Mouse (Mus musculus): ENCODE data around the gene Cog2. TPM values are rescaled to one million over a fixed set of nuclear protein-coding genes. Genes with fewer than 3 reads are reported as not detected.

Cog2 gene
- polyA plus RNA-seq, 1 experiment, result 14.3 TPM

GRCm38 (mm10) chr8:124540906-124541305 is 20.3 kb downstream of the Cog2 start:
- peaks cover 95% of the 10 kb centered on the region for H3K36me3 ChIP-seq (replicated peaks; ENCODE audit: low read length)
- H3K4me3 ChIP-seq (replicated peaks), result no peak overlapping the region
- TF ChIP-seq GATA1 (IDR thresholded peaks at IDR 0.05; ENCODE audit: borderline replicate concordance, low read length), result no peak
- TF ChIP-seq FLI1 (IDR thresholded peaks at IDR 0.05; ENCODE audit: low read length), result no peak
- no peaks in the 10 kb centered on the region for H3K9me3 ChIP-seq
- no peaks in the 10 kb centered on the region for H3K27me3 ChIP-seq (replicated peaks)
- no peaks in the 10 kb centered on the region for H3K4me1 ChIP-seq

DNA sequence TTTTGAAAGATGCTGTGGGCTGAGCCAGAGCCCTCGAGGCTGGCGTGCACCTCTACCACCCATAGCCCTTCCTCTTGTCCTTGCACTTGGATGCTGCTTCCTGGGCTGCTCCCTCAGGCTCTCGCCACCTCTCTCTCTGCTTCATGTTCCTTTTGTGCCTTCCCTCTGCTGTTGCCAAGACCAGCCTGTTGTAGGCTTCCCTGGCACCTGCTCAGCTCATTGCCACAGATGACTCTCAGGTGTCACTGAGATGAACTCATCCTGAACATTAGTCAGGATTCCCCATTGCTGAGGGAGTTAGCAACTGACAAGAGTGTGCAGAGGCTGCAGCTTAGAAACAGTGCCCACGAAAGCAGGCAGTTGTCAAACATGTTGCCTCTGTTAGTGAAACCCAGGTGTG is 21.4 kb downstream of the Cog2 start:
- Histone ChIP-seq H3K36me3 (replicated peaks; ENCODE audit: low read length) (peaks cover 97% of the 10 kb centered on the region), H3K27me3 (replicated peaks) (no peaks in the 10 kb centered on the region), H3K4me3 (replicated peaks) (no peak overlapping the region), H3K9me3 (no peaks in the 10 kb centered on the region), H3K4me1 (no peaks in the 10 kb centered on the region)
- TF ChIP-seq GATA1 (IDR thresholded peaks at IDR 0.05; ENCODE audit: borderline replicate concordance, low read length), result no peak
- TF ChIP-seq FLI1 (IDR thresholded peaks at IDR 0.05; ENCODE audit: low read length), result no peak

- Histone ChIP-seq H3K4me3 (replicated peaks) (no peak overlapping the region), H3K9me3 (no peaks in the 10 kb centered on the region), H3K27me3 (replicated peaks) (no peaks in the 10 kb centered on the region), H3K4me1 (no peaks in the 10 kb centered on the region), H3K36me3 (replicated peaks; ENCODE audit: low read length) (peaks cover 99% of the 10 kb centered on the region)
- TF ChIP-seq GATA1 (IDR thresholded peaks at IDR 0.05; ENCODE audit: borderline replicate concordance, low read length) (no peak), FLI1 (IDR thresholded peaks at IDR 0.05; ENCODE audit: low read length) (no peak)
These were observed 22.7 kb downstream of the Cog2 start for GRCm38 (mm10) chr8:124543272-124543671.

DNA sequence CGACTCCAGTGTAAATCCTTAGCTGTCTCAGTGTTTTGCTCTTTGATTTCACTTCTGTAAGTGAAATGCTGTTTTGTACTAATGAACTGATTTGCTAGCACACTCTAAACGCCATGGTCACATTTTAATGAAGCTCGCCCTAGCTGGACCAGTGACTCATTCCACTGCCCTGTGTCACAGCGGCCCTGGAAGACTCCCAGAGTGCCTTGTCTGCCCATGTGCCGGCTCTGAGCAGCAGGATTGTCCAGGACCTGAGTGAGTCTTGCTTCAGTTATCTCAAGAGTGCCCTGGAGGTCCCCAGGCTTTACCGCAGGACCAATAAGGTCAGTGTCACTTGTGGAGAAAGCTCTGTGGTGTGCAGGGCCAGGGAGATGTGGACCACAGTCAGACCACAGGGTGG is 25.8 kb downstream of the Cog2 start:
- peaks cover 98% of the 10 kb centered on the region for H3K36me3 ChIP-seq (replicated peaks; ENCODE audit: low read length)

DNA sequence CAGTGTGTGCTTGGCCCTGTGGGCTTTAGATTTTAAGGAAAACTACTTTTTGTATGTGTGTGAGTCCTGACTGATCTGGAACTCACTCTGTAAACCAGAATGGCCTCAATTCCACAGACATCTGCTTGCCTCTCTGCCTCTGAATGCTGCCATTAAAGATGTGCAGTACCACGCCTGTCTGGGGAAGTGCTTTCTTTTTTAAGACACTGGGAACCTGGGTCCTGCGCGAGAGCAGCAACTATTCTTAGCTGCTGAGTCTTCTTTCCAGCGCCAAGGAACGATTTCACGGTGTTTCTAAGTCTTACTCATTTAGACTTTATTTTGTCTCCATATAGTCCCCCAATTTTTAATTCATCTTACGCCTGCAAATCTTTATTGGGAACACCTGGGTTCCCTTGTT is 26.2 kb downstream of the Cog2 start:
- Histone ChIP-seq H3K36me3 (replicated peaks; ENCODE audit: low read length) (peaks cover 98% of the 10 kb centered on the region), H3K4me1 (no peaks in the 10 kb centered on the region), H3K27me3 (replicated peaks) (no peaks in the 10 kb centered on the region), H3K9me3 (no peaks in the 10 kb centered on the region), H3K4me3 (replicated peaks) (no peak overlapping the region)
- TF ChIP-seq FLI1 (IDR thresholded peaks at IDR 0.05; ENCODE audit: low read length) (no peak), GATA1 (IDR thresholded peaks at IDR 0.05; ENCODE audit: borderline replicate concordance, low read length) (no peak)

More for the DNA sequence above, 25.8 kb downstream of the Cog2 start:
- no peaks in the 10 kb centered on the region for H3K4me1 ChIP-seq
- H3K4me3 ChIP-seq (replicated peaks), result no peak overlapping the region
- no peaks in the 10 kb centered on the region for H3K27me3 ChIP-seq (replicated peaks)
- TF ChIP-seq FLI1 (IDR thresholded peaks at IDR 0.05; ENCODE audit: low read length) (no peak), GATA1 (IDR thresholded peaks at IDR 0.05; ENCODE audit: borderline replicate concordance, low read length) (no peak)
- H3K9me3 ChIP-seq, result no peaks in the 10 kb centered on the region

GRCm38 (mm10) chr8:124547269-124547668 is 26.7 kb downstream of the Cog2 start:
- Histone ChIP-seq H3K4me1 (no peaks in the 10 kb centered on the region), H3K27me3 (replicated peaks) (no peaks in the 10 kb centered on the region), H3K4me3 (replicated peaks) (no peak overlapping the region), H3K9me3 (no peaks in the 10 kb centered on the region), H3K36me3 (replicated peaks; ENCODE audit: low read length) (peaks cover 98% of the 10 kb centered on the region)
- TF ChIP-seq FLI1 (IDR thresholded peaks at IDR 0.05; ENCODE audit: low read length), result no peak
- no peak for TF ChIP-seq GATA1 (IDR thresholded peaks at IDR 0.05; ENCODE audit: borderline replicate concordance, low read length)

DNA sequence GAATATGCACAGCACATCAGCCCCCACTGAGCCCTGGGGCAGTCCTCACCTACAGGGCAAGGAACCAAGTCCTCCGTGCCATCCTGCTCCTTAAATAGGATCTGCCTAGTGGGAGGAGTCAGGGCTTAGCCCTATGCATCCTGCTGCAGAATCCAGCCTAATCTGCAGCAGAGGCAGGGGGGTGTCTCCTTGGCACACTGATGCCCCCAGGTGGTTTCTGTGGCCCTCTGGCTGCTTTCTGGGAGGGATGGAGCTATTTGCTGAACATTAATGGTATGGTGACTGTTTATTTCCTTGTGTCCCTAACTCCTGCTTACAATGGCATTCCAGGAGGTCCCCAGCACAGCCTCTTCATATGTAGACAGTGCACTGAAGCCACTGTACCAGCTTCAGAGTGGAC is 27.6 kb downstream of the Cog2 start:
- TF ChIP-seq GATA1 (IDR thresholded peaks at IDR 0.05; ENCODE audit: borderline replicate concordance, low read length), result no peak
- TF ChIP-seq FLI1 (IDR thresholded peaks at IDR 0.05; ENCODE audit: low read length), result no peak
- H3K4me3 ChIP-seq (replicated peaks), result no peak overlapping the region
- H3K27me3 ChIP-seq (replicated peaks), result no peaks in the 10 kb centered on the region
- H3K9me3 ChIP-seq, result no peaks in the 10 kb centered on the region
- H3K36me3 ChIP-seq (replicated peaks; ENCODE audit: low read length), result peaks cover 96% of the 10 kb centered on the region
- H3K4me1 ChIP-seq, result no peaks in the 10 kb centered on the region

GRCm38 (mm10) chr8:124551011-124551661 is 30.6 kb downstream of the Cog2 start:
- TF ChIP-seq GATA1 (IDR thresholded peaks at IDR 0.05; ENCODE audit: borderline replicate concordance, low read length), result no peak
- no peak for TF ChIP-seq FLI1 (IDR thresholded peaks at IDR 0.05; ENCODE audit: low read length)
- H3K27me3 ChIP-seq (replicated peaks), result no peaks in the 10 kb centered on the region
- peaks cover 68% of the 10 kb centered on the region for H3K36me3 ChIP-seq (replicated peaks; ENCODE audit: low read length)
- H3K4me1 ChIP-seq, result peaks cover 8% of the 10 kb centered on the region; the same call in 1 of the 2 replicates
- no peaks in the 10 kb centered on the region for H3K9me3 ChIP-seq
- no peak overlapping the region for H3K4me3 ChIP-seq (replicated peaks)

DNA sequence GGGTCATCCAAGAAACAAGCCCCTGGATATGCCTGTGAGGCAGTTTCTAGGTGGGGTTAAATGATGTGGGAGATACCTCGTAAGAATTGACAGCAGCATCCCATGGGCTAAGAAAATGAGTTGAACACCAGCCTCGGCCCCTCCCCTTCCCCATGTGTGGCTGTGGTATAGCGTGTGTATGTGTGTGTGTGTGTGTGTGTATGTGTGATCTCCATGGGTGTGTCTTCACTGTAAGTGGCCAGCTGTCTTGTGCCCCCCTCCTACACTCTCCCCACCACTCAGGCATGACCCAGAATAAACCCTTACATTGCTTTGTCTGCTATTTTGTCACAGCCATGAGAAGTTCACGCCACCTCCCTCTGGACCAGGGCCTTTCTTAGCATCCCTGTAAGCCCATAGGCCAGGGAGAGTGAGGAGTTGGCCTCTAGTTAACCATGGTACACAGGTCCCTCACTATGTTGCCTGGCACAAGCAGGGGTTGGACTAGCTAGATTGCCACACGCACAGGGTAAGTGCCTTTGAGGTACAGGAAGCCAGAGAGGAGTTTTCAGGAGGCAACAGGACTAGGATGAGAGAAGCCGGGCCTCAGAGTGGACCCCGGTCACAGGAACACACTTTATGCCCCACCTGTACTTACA is 34.7 kb downstream of the Cog2 start:
- TF ChIP-seq GATA1 (IDR thresholded peaks at IDR 0.05; ENCODE audit: borderline replicate concordance, low read length), result no peak
- no peak for TF ChIP-seq FLI1 (IDR thresholded peaks at IDR 0.05; ENCODE audit: low read length)
- Histone ChIP-seq H3K4me1 (peaks cover 43% of the 10 kb centered on the region), H3K4me3 (replicated peaks) (no peak overlapping the region), H3K9me3 (no peaks in the 10 kb centered on the region), H3K36me3 (replicated peaks; ENCODE audit: low read length) (peaks cover 28% of the 10 kb centered on the region), H3K27me3 (replicated peaks) (peaks cover 16% of the 10 kb centered on the region)

- H3K36me3 ChIP-seq (replicated peaks; ENCODE audit: low read length), result peaks cover 19% of the 10 kb centered on the region
- TF ChIP-seq FLI1 (IDR thresholded peaks at IDR 0.05; ENCODE audit: low read length) (no peak), GATA1 (IDR thresholded peaks at IDR 0.05; ENCODE audit: borderline replicate concordance, low read length) (no peak)
- H3K9me3 ChIP-seq, result no peaks in the 10 kb centered on the region
- H3K27me3 ChIP-seq (replicated peaks), result peaks cover 22% of the 10 kb centered on the region
- H3K4me3 ChIP-seq (replicated peaks), result no peak overlapping the region
- H3K4me1 ChIP-seq, result peaks cover 53% of the 10 kb centered on the region
These were observed 35.6 kb downstream of the Cog2 start for GRCm38 (mm10) chr8:124556164-124556563.
